Mouse (Mus musculus): ENCODE results near the gene Tmem151a.

GRCm38 (mm10) chr19:5041588-5041987 is 43.7 kb downstream of the Tmem151a start:
- TF ChIP-seq CTCF (IDR thresholded peaks at IDR 0.05; ENCODE audit: low read depth, low read length) (no peak), POLR2A (IDR thresholded peaks at IDR 0.05; ENCODE audit: insufficient read depth, low read length) (no peak), EP300 (IDR thresholded peaks at IDR 0.05; ENCODE audit: insufficient read depth, low read depth, low read length) (no peak)

Measured in ES-Bruce4 (cell line).